In genomic region chr3:141923442-141923841, GRCm38 (mm10) we compare ENCODE assay signal across 24 mouse cellular contexts.
DNase-seq lines count a peak whose midpoint lies in the region; ATAC-seq and TF ChIP-seq lines count a peak whose summit lies in the region.
"Had no signal": no experiment of that assay in that cellular context is flagged by ENCODE, and none has a peak within 500 bp of the region (broad histone marks: within the 10 kb centered on the region; RNA-seq: fewer than 3 reads in every experiment).

No protein-coding gene starts in this region.

- no peak overlapping the region for H3K4me2 ChIP-seq in limb, embryonic 11.5 days (ENCODE audit: low read depth, severe bottlenecking)
- H3K4me2 ChIP-seq in limb, embryonic 14.5 days (replicated peaks; ENCODE audit: low read depth, low read length, severe bottlenecking), result no peak overlapping the region
- no peak overlapping the region for H3K4me2 ChIP-seq in intestine, embryonic 15.5 days (replicated peaks)
- H3K4me2 ChIP-seq: embryonic facial prominence, embryonic 12.5 days; hindbrain, embryonic 12.5 days had no signal

- H3K36me3 ChIP-seq in limb, embryonic 11.5 days (ENCODE audit: control insufficient read depth, insufficient read depth, low read length), result no peaks in the 10 kb centered on the region
- H3K36me3 ChIP-seq in limb, embryonic 10.5 days, result no peaks in the 10 kb centered on the region
- no peaks in the 10 kb centered on the region for H3K36me3 ChIP-seq in limb, embryonic 14.5 days (ENCODE audit: control insufficient read depth, insufficient read depth, low read length)
- no peaks in the 10 kb centered on the region for H3K36me3 ChIP-seq in intestine, embryonic 15.5 days
- H3K36me3 ChIP-seq: embryonic facial prominence, embryonic 12.5 days; G1E; hindbrain, embryonic 12.5 days had no signal

- no peak for TF ChIP-seq POLR2A in brain, embryonic 14.5 days (IDR thresholded peaks at IDR 0.05; ENCODE audit: borderline replicate concordance, extremely low read depth, insufficient read depth, insufficient read length, poor library complexity, severe bottlenecking)
- TF ChIP-seq POLR2A in limb, embryonic 14.5 days (IDR thresholded peaks at IDR 0.05; ENCODE audit: borderline replicate concordance, extremely low read depth, insufficient read depth, insufficient read length), result no peak

- no peak overlapping the region for H3K4me3 ChIP-seq in limb, embryonic 11.5 days (ENCODE audit: low read depth, low read length)
- H3K4me3 ChIP-seq in limb, embryonic 10.5 days, result no peak overlapping the region
- no peak overlapping the region for H3K4me3 ChIP-seq in limb, embryonic 14.5 days (replicated peaks; ENCODE audit: low read length)
- H3K4me3 ChIP-seq in intestine, embryonic 15.5 days (replicated peaks), result no peak overlapping the region
- H3K4me3 ChIP-seq: embryonic facial prominence, embryonic 12.5 days; gastrocnemius, adult 2 months; hindbrain, embryonic 12.5 days had no signal

- H3K9me3 ChIP-seq in limb, embryonic 11.5 days (ENCODE audit: control insufficient read depth, low read length), result no peaks in the 10 kb centered on the region
- no peaks in the 10 kb centered on the region for H3K9me3 ChIP-seq in limb, embryonic 10.5 days (replicated peaks)
- no peaks in the 10 kb centered on the region for H3K9me3 ChIP-seq in limb, embryonic 14.5 days (ENCODE audit: control insufficient read depth, low read length)
- no peaks in the 10 kb centered on the region for H3K9me3 ChIP-seq in intestine, embryonic 15.5 days
- H3K9me3 ChIP-seq: embryonic facial prominence, embryonic 12.5 days; G1E; hindbrain, embryonic 12.5 days had no signal

- H3K27ac ChIP-seq in limb, embryonic 11.5 days (replicated peaks; ENCODE audit: low read depth, low read length), result no peak overlapping the region
- H3K27ac ChIP-seq in limb, embryonic 10.5 days, result no peak overlapping the region
- H3K27ac ChIP-seq in limb, embryonic 14.5 days (replicated peaks; ENCODE audit: low read depth, low read length), result no peak overlapping the region
- H3K27ac ChIP-seq in intestine, embryonic 15.5 days, result no peak overlapping the region
- H3K27ac ChIP-seq: embryonic facial prominence, embryonic 12.5 days; gastrocnemius, adult 2 months; hindbrain, embryonic 12.5 days had no signal

- TF ChIP-seq CTCF in brain, embryonic 14.5 days (IDR thresholded peaks at IDR 0.05; ENCODE audit: borderline replicate concordance, extremely low read depth, insufficient read depth, insufficient read length), result no peak

- no peak overlapping the region for H3K9ac ChIP-seq in limb, embryonic 11.5 days (ENCODE audit: low read length)
- H3K9ac ChIP-seq in limb, embryonic 14.5 days (ENCODE audit: low read depth, low read length, severe bottlenecking), result no peak overlapping the region
- no peak overlapping the region for H3K9ac ChIP-seq in intestine, embryonic 15.5 days
- H3K9ac ChIP-seq: embryonic facial prominence, embryonic 12.5 days; hindbrain, embryonic 12.5 days had no signal

- DNase-seq in limb, embryonic 11.5 days (ENCODE audit: low spot score), result peak; percentile 48
- no peak for DNase-seq in limb, embryonic 10.5 days (ENCODE audit: low spot score)
- DNase-seq in brain, embryonic 14.5 days (ENCODE audit: low read depth), result peak; percentile 55
- peak; percentile 60 for DNase-seq in fibroblast of lung, adult 2 months (ENCODE audit: low read depth)
- peak; percentile 82 for DNase-seq in limb, embryonic 14.5 days (ENCODE audit: low spot score)
- DNase-seq in retina, embryonic 14.5 days (ENCODE audit: low spot score), result no peak
- no peak for DNase-seq in spleen, adult 18-20 months
- DNase-seq: adrenal gland, postnatal 14 days; B cell, adult 2 months; cerebellum, adult 2 months; cerebellum, postnatal 10 days; gastrocnemius, adult 2 months; gastrocnemius, postnatal 36 days; heart, adult 11 months; heart, postnatal 10 days; heart, postnatal 4 days; kidney, adult 18-20 months had no signal

- H3K4me1 ChIP-seq in limb, embryonic 11.5 days (ENCODE audit: control insufficient read depth, insufficient read depth, low read length), result peaks cover 6% of the 10 kb centered on the region; the same call in 1 of the 2 replicates
- peaks cover 46% of the 10 kb centered on the region for H3K4me1 ChIP-seq in limb, embryonic 10.5 days
- peaks cover 32% of the 10 kb centered on the region for H3K4me1 ChIP-seq in limb, embryonic 14.5 days (ENCODE audit: control insufficient read depth, insufficient read depth, low read length)
- H3K4me1 ChIP-seq in intestine, embryonic 15.5 days (replicated peaks), result no peaks in the 10 kb centered on the region

- no peaks in the 10 kb centered on the region for H3K27me3 ChIP-seq in limb, embryonic 11.5 days (ENCODE audit: control insufficient read depth, insufficient read depth, low read length)
- no peaks in the 10 kb centered on the region for H3K27me3 ChIP-seq in limb, embryonic 10.5 days (ENCODE audit: low read depth, poor library complexity, severe bottlenecking)
- H3K27me3 ChIP-seq in limb, embryonic 14.5 days (ENCODE audit: control insufficient read depth, insufficient read depth, low read length), result no peaks in the 10 kb centered on the region
- no peaks in the 10 kb centered on the region for H3K27me3 ChIP-seq in intestine, embryonic 15.5 days (replicated peaks)
- H3K27me3 ChIP-seq: hindbrain, embryonic 12.5 days had no signal

- 25% methylated on average over 1 of the region's 1 CpGs for WGBS in limb, embryonic 11.5 days
- 32% methylated on average over 1 of the region's 1 CpGs for WGBS in limb, embryonic 10.5 days
- 16% methylated on average over 1 of the region's 1 CpGs for WGBS in limb, embryonic 14.5 days
- 63% methylated on average over 1 of the region's 1 CpGs for WGBS in intestine, embryonic 15.5 days

- no peak for ATAC-seq in limb, embryonic 11.5 days (ENCODE audit: insufficient number of reproducible peaks, low FRiP score, low TSS enrichment, low read depth)
- 0 out of 2 replicates have a peak, but pooled peaks have one; percentile 43 for ATAC-seq in limb, embryonic 14.5 days (ENCODE audit: low FRiP score, low read depth)
- ATAC-seq in intestine, embryonic 15.5 days, result no peak
- ATAC-seq: CD4-positive, CD25-positive, alpha-beta regulatory T cell, adult 4 months; forebrain, embryonic 16.5 days; hindbrain, embryonic 16.5 days had no signal

Comparison
In these comparisons a context has a peak if more than half of its experiments do, and no peak if none do; other contexts are left out.
1. DNase-seq: peak in limb, embryonic 11.5 days (single experiment), brain, embryonic 14.5 days (single experiment), fibroblast of lung, adult 2 months (single experiment) and limb, embryonic 14.5 days (single experiment); none in limb, embryonic 10.5 days (single experiment), retina, embryonic 14.5 days (single experiment) and spleen, adult 18-20 months (0 of 2).